Mouse (Mus musculus) C2C12 (cell line): ENCODE measurements around the gene Dnm1l. TPM values are rescaled to one million over a fixed set of nuclear protein-coding genes. Genes with fewer than 3 reads are reported as not detected.
"Not testable (repeated sequence)": the region's sequence is repeated elsewhere in the genome, so short reads cannot be mapped to it uniquely, and the experiment has no call there.

Experiments used
- H3K27me3 ChIP-seq: one replicate; pipeline ENCODE4 v1.6.1; 2011; ENCODE audit not compliant: control insufficient read depth, insufficient read depth, insufficient read length
- H3K36me3 ChIP-seq: one replicate; pipeline ENCODE4 v1.6.1; 2011; ENCODE audit not compliant: control insufficient read depth, insufficient read depth
- H3K4me3 ChIP-seq: one replicate; pipeline ENCODE4 v1.5.1; 2011; ENCODE audit warnings: mild to moderate bottlenecking, control low read depth; ENCODE audit not compliant: poor library complexity, insufficient read depth, severe bottlenecking
- H3K79me2 ChIP-seq: one replicate; pipeline ENCODE4 v1.6.1; 2011; ENCODE audit not compliant: control insufficient read depth, insufficient read depth
- H3K79me3 ChIP-seq: one replicate; pipeline ENCODE4 v1.6.1; 2011; ENCODE audit warnings: low read depth, control low read depth
- H3ac ChIP-seq: one replicate; pipeline ENCODE3; 2011; ENCODE audit warnings: low read depth; ENCODE audit not compliant: control insufficient read depth, insufficient read length
- CEBPB ChIP-seq: IDR thresholded peaks from one replicate; pipeline ENCODE4 v1.6.1; 2011; ENCODE audit warnings: low read depth, mild to moderate bottlenecking, control low read depth, moderate library complexity
- CTCF ChIP-seq: IDR thresholded peaks from one replicate; pipeline ENCODE4 v1.5.1; 2011; ENCODE audit not compliant: control insufficient read depth, insufficient read depth, insufficient read length
- FOSL1 ChIP-seq: IDR thresholded peaks from one replicate; pipeline ENCODE4 v1.8.0; 2011; ENCODE audit warnings: mild to moderate bottlenecking, low read length; ENCODE audit not compliant: poor library complexity, insufficient read depth, severe bottlenecking
- MAX ChIP-seq: IDR thresholded peaks from one replicate; pipeline ENCODE4 v1.6.1; 2011; ENCODE audit warnings: mild to moderate bottlenecking, control low read depth
- MYOD1 ChIP-seq: IDR thresholded peaks from one replicate; pipeline ENCODE4 v1.6.1; 2011; ENCODE audit warnings: low read depth; ENCODE audit not compliant: control insufficient read depth, insufficient read length
- MYOG ChIP-seq: IDR thresholded peaks from one replicate; pipeline ENCODE4 v1.6.1; 2011; ENCODE audit not compliant: control insufficient read depth, insufficient read length; ENCODE audit errors: extremely low read depth
- USF1 ChIP-seq: IDR thresholded peaks from one replicate; pipeline ENCODE4 v1.6.1; 2011; ENCODE audit warnings: low read depth, mild to moderate bottlenecking, control low read depth, moderate library complexity
- long read RNA-seq, 2 experiments: library from polyadenylated mRNA; unstranded; transcript quantifications; one replicate each; pipeline ENCODE4 v2.0.0; 2019 to 2020
- polyA plus RNA-seq: library from polyadenylated mRNA; unstranded; fragments of >200 nt; fragmentation: generic; extraction: Trizol; gene quantifications from one replicate; pipeline ENCODE4 v1.2.1, GENCODE M21; 2012; ENCODE audit warnings: missing spikeins

Dnm1l gene
- 12.4 TPM for polyA plus RNA-seq
- long read RNA-seq, experiment 1, transcript Dnm1l-201 (18 exons, 3,951 nt) = major isoform, 16 of 40 reads
- long read RNA-seq, experiment 1, partial matches to known transcripts = 15 of 40 reads
- long read RNA-seq, experiment 1, other reads (novel, unspliced or antisense) = 9 of 40 reads
- long read RNA-seq, experiment 2, transcript Dnm1l-202 (19 exons, 3,966 nt) = minor isoform, 8 of 152 reads
- long read RNA-seq, experiment 2, transcript Dnm1l-201 (18 exons, 3,951 nt) = major isoform, 75 of 152 reads
- long read RNA-seq, experiment 2, partial matches to known transcripts = 10 of 152 reads
- long read RNA-seq, experiment 2, other reads (novel, unspliced or antisense) = 59 of 152 reads

GRCm38 (mm10) chr16:16358481-16359100, at the start of gene Dnm1l:
Gene Dnm1l, minus strand, starts transcription at chr16:16358959.
- peaks cover under 1% of the 10 kb centered on the region for H3K36me3 ChIP-seq
- TF ChIP-seq CTCF (peak; percentile 10), MYOG (no peak), MAX (peak; percentile 13)
- H3K79me2 ChIP-seq = peaks cover 52% of the 10 kb centered on the region
- no peaks in the 10 kb centered on the region for H3K27me3 ChIP-seq
- peak within 1 kb of the TSS; percentile 75 for H3K4me3 ChIP-seq
- peak within 1 kb of the TSS; percentile 97 for H3ac ChIP-seq
- peaks cover 48% of the 10 kb centered on the region for H3K79me3 ChIP-seq

GRCm38 (mm10) chr16:16367217-16367616, 8.5 kb upstream of the Dnm1l start:
- not testable (repeated sequence) for H3K4me3 ChIP-seq, H3K27me3 ChIP-seq, H3K79me3 ChIP-seq, H3K36me3 ChIP-seq, H3ac ChIP-seq, H3K79me2 ChIP-seq

GRCm38 (mm10) chr16:16359101-16359482, 333 bp upstream of the Dnm1l start:
- peaks cover 47% of the 10 kb centered on the region for H3K79me2 ChIP-seq
- peak overlapping the region; percentile 75 for H3K4me3 ChIP-seq
- H3ac ChIP-seq, H3K27me3 ChIP-seq, H3K36me3 ChIP-seq: not testable (repeated sequence)
- H3K79me3 ChIP-seq = peaks cover 43% of the 10 kb centered on the region

- peak overlapping the region; percentile 97 for H3ac ChIP-seq
- H3K79me3 ChIP-seq = peaks cover 54% of the 10 kb centered on the region
- no peaks in the 10 kb centered on the region for H3K27me3 ChIP-seq
- H3K79me2 ChIP-seq = peaks cover 59% of the 10 kb centered on the region
- TF ChIP-seq CEBPB (no peak), CTCF (no peak), FOSL1 (no peak), MAX (no peak), MYOG (no peak)
- H3K36me3 ChIP-seq = peaks cover 6% of the 10 kb centered on the region
- H3K4me3 ChIP-seq = peak overlapping the region; percentile 75
These were observed 851 bp downstream of the Dnm1l start for GRCm38 (mm10) chr16:16357908-16358307.

GRCm38 (mm10) chr16:16346420-16346819, 12.3 kb downstream of the Dnm1l start:
- Histone ChIP-seq H3K79me3 (peaks cover 58% of the 10 kb centered on the region), H3K36me3 (peaks cover 25% of the 10 kb centered on the region), H3K4me3 (no peak overlapping the region), H3K79me2 (peaks cover 84% of the 10 kb centered on the region), H3K27me3 (no peaks in the 10 kb centered on the region), H3ac (no peak overlapping the region)
- no peak for TF ChIP-seq CTCF
- TF ChIP-seq MAX = no peak
- no peak for TF ChIP-seq FOSL1
- no peak for TF ChIP-seq CEBPB
- no peak for TF ChIP-seq MYOG
- no peak for TF ChIP-seq MYOD1
- TF ChIP-seq USF1 = no peak

- TF ChIP-seq CEBPB (no peak), MYOD1 (no peak), MAX (no peak), MYOG (no peak), CTCF (no peak), FOSL1 (no peak), USF1 (no peak)
- no peaks in the 10 kb centered on the region for H3K79me3 ChIP-seq
- H3K36me3 ChIP-seq = peaks cover 78% of the 10 kb centered on the region
- H3ac ChIP-seq = no peak overlapping the region
- H3K27me3 ChIP-seq = no peaks in the 10 kb centered on the region
- H3K4me3 ChIP-seq = no peak overlapping the region
- H3K79me2 ChIP-seq = no peaks in the 10 kb centered on the region
These were observed 32.9 kb downstream of the Dnm1l start for GRCm38 (mm10) chr16:16325775-16326336.
